In the genomic region with DNA sequence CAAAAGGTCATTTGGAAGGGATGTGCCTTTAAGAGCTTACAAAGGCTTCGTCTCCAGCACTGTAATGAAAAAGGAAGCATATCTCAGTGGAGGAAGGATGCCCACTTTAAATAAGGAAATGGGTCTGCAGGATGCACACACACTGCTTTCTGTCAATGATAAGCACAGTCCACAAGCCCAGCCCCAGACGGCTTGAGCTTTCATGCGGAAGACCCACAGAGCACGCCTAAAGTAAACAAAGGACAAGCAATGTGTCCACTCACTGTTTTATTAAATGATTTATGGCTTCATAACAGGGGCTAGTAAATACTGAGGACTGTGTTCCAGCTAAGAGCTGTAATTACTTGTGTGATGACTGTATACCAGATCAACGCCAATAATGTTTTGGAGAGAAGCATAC, we compare ENCODE assay signal across 8 mouse cellular contexts.
DNase-seq lines count a peak whose midpoint lies in the region; ATAC-seq and TF ChIP-seq lines count a peak whose summit lies in the region.

No protein-coding gene starts in this region.

- H3K27me3 ChIP-seq in heart, embryonic 14.5 days (ENCODE audit: control insufficient read depth, insufficient read depth, low read length), result no peaks in the 10 kb centered on the region
- H3K27me3 ChIP-seq in neural tube, embryonic 12.5 days (replicated peaks), result no peaks in the 10 kb centered on the region
- no peaks in the 10 kb centered on the region for H3K27me3 ChIP-seq in forebrain, embryonic 16.5 days (replicated peaks; ENCODE audit: control insufficient read depth, insufficient read depth, low read length)

- no peak for TF ChIP-seq CTCF in left cerebral cortex, adult 2 months (IDR thresholded peaks at IDR 0.05)

- H3K4me3 ChIP-seq in heart, embryonic 14.5 days (ENCODE audit: control insufficient read depth in 1 of 2, insufficient read depth in 1 of 2, low read depth in 1 of 2, low read length in 2 of 2), result no peak overlapping the region
- no peak overlapping the region for H3K4me3 ChIP-seq in neural tube, embryonic 12.5 days
- H3K4me3 ChIP-seq in forebrain, embryonic 16.5 days (replicated peaks; ENCODE audit: low read length), result no peak overlapping the region
- no peak overlapping the region for H3K4me3 ChIP-seq in left cerebral cortex, adult 2 months

- peak; percentile 56; the same call in 1 of the 2 replicates for ATAC-seq in heart, embryonic 14.5 days (ENCODE audit: insufficient number of reproducible peaks, insufficient read depth, low FRiP score, low read depth)
- peak; percentile 72 for ATAC-seq in neural tube, embryonic 12.5 days (ENCODE audit: low FRiP score, low read depth)
- ATAC-seq in forebrain, embryonic 16.5 days, result no peak

- no peak overlapping the region for H3K4me2 ChIP-seq in heart, embryonic 14.5 days (ENCODE audit: low read length)
- no peak overlapping the region for H3K4me2 ChIP-seq in neural tube, embryonic 12.5 days (replicated peaks)
- H3K4me2 ChIP-seq in forebrain, embryonic 16.5 days (ENCODE audit: low read length), result no peak overlapping the region

- DNase-seq in cerebellum, postnatal 10 days, result peak; percentile 32 to 40
- DNase-seq in cerebellum, postnatal 4 days (ENCODE audit: low spot score in 2 of 2), result no peak
- peak; percentile 69 for DNase-seq in kidney, postnatal 10 days
- DNase-seq in left cerebral cortex, adult 2 months (ENCODE audit: extremely low spot score in 1 of 2, low spot score in 2 of 2), result no peak
- no peak for DNase-seq in urinary bladder, postnatal 4 days (ENCODE audit: low spot score in 2 of 2)

- no peaks in the 10 kb centered on the region for H3K9me3 ChIP-seq in heart, embryonic 14.5 days (ENCODE audit: control insufficient read depth, low read length)
- no peaks in the 10 kb centered on the region for H3K9me3 ChIP-seq in neural tube, embryonic 12.5 days
- no peaks in the 10 kb centered on the region for H3K9me3 ChIP-seq in forebrain, embryonic 16.5 days (ENCODE audit: control insufficient read depth, low read length)

- H3K4me1 ChIP-seq in heart, embryonic 14.5 days (ENCODE audit: control insufficient read depth in 2 of 2, insufficient read depth in 2 of 2, low read length in 2 of 2), result no peaks in the 10 kb centered on the region
- H3K4me1 ChIP-seq in neural tube, embryonic 12.5 days, result no peaks in the 10 kb centered on the region
- H3K4me1 ChIP-seq in forebrain, embryonic 16.5 days (replicated peaks; ENCODE audit: control insufficient read depth, insufficient read depth, low read length), result no peaks in the 10 kb centered on the region

- H3K27ac ChIP-seq in heart, embryonic 14.5 days (replicated peaks in 1 of 2; ENCODE audit: control insufficient read depth in 1 of 2, insufficient read depth in 1 of 2, low read depth in 2 of 2, low read length in 2 of 2), result no peak overlapping the region
- H3K27ac ChIP-seq in neural tube, embryonic 12.5 days, result no peak overlapping the region
- no peak overlapping the region for H3K27ac ChIP-seq in forebrain, embryonic 16.5 days (ENCODE audit: low read length)
- no peak overlapping the region for H3K27ac ChIP-seq in left cerebral cortex, adult 2 months

- no peaks in the 10 kb centered on the region for H3K36me3 ChIP-seq in heart, embryonic 14.5 days (ENCODE audit: control insufficient read depth, insufficient read depth, low read length)
- no peaks in the 10 kb centered on the region for H3K36me3 ChIP-seq in neural tube, embryonic 12.5 days
- no peaks in the 10 kb centered on the region for H3K36me3 ChIP-seq in forebrain, embryonic 16.5 days (ENCODE audit: control insufficient read depth, insufficient read depth)

- intact Hi-C loops in left cerebral cortex, adult 2 months (cut with DNase I), result no loop called here

- WGBS in heart, embryonic 14.5 days, result 32% methylated on average over 5 of the region's 5 CpGs
- 7% methylated on average over 5 of the region's 5 CpGs for WGBS in neural tube, embryonic 12.5 days
- WGBS in forebrain, embryonic 16.5 days, result 46% methylated on average over 5 of the region's 5 CpGs

- no peak overlapping the region for H3K9ac ChIP-seq in heart, embryonic 14.5 days (ENCODE audit: low read length)
- no peak overlapping the region for H3K9ac ChIP-seq in neural tube, embryonic 12.5 days
- H3K9ac ChIP-seq in forebrain, embryonic 16.5 days (replicated peaks; ENCODE audit: low read depth, low read length), result no peak overlapping the region

Comparison
In these comparisons a context has a peak if more than half of its experiments do, and no peak if none do; other contexts are left out.
1. DNase-seq: peak in cerebellum, postnatal 10 days (2 of 2) and kidney, postnatal 10 days (single experiment); none in cerebellum, postnatal 4 days (0 of 2), left cerebral cortex, adult 2 months (0 of 2) and urinary bladder, postnatal 4 days (0 of 2).